Mouse (Mus musculus): Measurements from ENCODE around the gene Pias4.
"Not testable (repeated sequence)": the region's sequence is repeated elsewhere in the genome, so short reads cannot be mapped to it uniquely, and the experiment has no call there.

Gene Pias4

DNA sequence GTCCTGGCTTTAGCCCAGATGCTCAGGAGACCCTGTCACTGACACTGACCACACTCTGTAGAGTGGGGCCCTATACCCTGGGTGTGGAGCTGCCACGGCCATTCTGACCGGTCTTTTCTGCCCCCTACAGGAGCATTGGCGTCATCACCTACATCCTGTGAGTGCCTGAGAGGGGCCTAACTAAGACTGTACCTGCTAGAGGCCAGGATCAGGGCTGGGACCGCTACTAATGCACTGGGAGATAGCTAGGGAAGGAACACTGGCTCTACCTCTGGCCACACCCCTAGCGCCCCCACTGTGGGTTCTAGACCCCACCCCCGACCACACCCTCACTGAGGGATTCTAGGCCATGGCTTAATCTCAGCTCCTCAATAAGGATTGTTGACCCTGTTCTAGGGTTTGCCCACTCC is 23.2 kb upstream of the Pias4 start:
- DNase-seq, result peak in 1 of 2 experiments; percentile 35

GRCm38 (mm10) chr10:81190236-81190911 is 22.7 kb upstream of the Pias4 start:
- peak in 1 of 2 experiments; percentile 64 for DNase-seq

DNA sequence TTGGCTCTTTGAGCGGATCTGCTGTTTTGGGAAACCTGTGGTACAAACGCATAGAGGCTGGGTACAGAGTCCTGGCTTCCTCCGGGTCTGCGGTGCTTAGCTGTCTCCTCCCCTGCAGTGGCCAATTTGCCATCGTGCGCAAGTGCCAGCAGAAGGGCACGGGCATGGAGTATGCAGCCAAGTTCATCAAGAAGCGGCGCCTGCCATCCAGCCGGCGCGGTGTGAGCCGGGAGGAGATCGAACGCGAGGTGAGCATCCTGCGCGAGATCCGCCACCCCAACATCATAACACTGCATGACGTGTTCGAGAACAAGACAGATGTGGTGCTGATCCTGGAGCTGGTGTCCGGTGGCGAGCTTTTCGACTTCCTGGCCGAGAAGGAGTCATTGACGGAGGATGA is 22.1 kb upstream of the Pias4 start:
- DNase-seq, result no peak

- no peak for DNase-seq
Measured at GRCm38 (mm10) chr10:81187161-81187560, 19.4 kb upstream of the Pias4 start.

DNA sequence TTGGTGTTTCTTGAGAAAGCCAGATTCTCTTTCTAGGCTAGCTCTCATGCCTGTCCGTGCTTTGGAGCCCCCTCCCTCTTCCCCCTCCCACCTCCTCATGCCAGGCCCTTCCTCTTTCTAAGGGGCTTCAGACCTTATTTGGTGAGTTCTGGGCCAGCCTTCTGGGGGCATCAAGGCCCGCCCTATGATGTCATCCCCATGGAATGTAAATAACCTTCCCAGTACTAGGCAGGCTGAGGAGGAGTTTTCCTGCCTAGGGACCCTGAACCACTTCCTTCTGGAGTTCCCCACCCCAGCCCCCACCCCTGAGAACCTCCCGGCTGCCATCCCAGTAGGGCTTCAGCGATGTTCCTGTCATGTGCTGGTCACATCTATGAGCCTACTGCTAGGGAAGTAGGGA is 17.0 kb upstream of the Pias4 start:
- no peak for DNase-seq

- DNase-seq, result no peak
Measured at GRCm38 (mm10) chr10:81183805-81184204, 16.1 kb upstream of the Pias4 start, which contains the start of gene 4930442H23Rik. 4930442H23Rik (minus strand) TSS chr10:81183849.

DNA sequence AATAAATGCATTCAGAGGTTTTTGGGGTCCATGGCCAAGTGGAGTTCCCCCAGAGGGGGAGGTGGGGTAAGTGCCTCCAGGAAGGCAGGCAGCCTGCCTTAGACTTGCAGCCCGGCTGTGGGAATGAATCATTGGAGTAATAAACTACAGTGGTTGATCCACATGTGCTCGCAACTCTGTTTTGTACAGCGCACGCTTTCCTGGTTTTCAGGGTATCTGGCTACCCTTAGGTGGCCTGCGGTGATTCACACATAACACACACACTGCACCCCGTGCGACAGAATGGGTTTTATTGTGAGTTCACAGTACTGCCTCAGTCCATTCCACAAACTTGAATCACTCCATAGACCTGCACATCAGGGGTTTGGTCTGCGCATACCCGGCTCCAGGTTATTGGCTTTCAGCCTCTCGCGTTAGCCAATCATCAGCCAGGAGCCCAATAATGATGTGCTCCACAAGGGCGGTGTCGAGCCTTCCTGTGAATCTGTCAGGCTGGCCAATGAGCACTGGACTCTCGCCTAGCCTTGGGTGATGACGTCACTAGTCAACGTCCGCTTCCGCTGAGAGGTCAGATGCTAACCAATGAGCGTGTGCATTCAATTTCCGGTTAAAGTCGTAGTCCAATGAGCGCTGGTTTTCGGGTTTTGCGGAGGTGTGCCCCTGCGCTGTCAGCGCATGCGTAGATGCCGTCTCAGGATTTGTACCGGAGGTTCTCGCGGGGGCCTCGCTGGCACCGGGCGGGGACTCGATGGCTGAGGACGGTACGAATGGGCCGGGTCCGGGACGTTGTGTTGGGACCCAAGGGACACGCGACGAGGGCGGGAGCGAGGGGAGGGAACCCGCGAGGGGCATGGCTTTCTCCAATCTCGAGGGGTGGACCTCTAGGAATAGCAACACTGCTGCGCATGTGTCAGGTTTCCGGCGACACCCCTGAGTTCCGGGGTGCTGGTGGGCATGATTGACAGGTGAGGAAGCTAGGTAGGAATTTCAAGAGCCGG is 14.9 kb upstream of the Pias4 start, which contains the start of gene Dapk3:
Gene Dapk3 (plus strand): TSS at position 670 of the 998 bp plus-strand sequence.
- DNase-seq, result peak; percentile 96 to 99

- DNase-seq, result not testable (repeated sequence)
Measured at GRCm38 (mm10) chr10:81181860-81182259, 14.1 kb upstream of the Pias4 start.

- DNase-seq, result no peak
Measured at GRCm38 (mm10) chr10:81180946-81181345, 13.2 kb upstream of the Pias4 start.

- DNase-seq, result no peak
Measured at GRCm38 (mm10) chr10:81179451-81180342, 12.0 kb upstream of the Pias4 start.

DNA sequence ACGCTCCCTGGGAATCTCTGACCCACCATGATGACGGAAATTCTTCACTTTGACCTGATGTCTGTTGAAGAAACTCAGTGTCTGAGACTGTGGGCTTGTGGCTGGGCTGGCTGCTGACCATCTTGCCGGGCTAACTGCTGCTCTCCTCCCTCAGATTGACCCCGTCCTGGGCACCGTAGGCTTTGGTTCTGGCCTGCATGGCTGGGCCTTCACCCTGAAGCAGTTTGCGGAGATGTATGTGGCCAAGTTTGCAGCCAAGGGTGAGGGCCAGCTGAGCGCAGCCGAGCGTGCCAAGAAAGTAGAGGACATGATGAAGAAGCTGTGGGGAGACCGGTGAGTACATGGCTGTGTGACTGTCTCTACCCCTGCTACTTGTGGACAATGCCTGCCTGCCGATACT is 11.2 kb upstream of the Pias4 start:
- DNase-seq, result no peak

- DNase-seq, result no peak
Measured at GRCm38 (mm10) chr10:81177958-81178712, 10.4 kb upstream of the Pias4 start.

DNA sequence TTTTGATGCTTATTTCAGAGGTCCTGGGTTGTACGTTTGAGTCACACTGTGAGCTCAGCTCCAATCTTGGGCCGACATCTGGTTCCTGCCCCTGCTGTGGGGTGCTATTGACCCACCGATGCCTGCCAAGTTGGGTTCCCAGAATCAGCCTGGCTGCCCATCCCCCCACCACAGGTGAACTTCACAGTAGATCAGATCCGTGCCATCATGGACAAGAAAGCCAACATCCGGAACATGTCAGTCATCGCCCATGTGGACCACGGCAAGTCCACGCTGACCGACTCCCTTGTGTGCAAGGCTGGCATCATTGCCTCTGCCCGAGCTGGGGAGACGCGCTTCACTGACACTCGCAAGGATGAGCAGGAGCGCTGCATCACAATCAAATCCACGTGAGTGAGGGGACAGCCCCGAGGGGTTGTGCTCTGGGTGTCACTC is 9.8 kb upstream of the Pias4 start:
- peak in 1 of 2 experiments; percentile 74 for DNase-seq

DNA sequence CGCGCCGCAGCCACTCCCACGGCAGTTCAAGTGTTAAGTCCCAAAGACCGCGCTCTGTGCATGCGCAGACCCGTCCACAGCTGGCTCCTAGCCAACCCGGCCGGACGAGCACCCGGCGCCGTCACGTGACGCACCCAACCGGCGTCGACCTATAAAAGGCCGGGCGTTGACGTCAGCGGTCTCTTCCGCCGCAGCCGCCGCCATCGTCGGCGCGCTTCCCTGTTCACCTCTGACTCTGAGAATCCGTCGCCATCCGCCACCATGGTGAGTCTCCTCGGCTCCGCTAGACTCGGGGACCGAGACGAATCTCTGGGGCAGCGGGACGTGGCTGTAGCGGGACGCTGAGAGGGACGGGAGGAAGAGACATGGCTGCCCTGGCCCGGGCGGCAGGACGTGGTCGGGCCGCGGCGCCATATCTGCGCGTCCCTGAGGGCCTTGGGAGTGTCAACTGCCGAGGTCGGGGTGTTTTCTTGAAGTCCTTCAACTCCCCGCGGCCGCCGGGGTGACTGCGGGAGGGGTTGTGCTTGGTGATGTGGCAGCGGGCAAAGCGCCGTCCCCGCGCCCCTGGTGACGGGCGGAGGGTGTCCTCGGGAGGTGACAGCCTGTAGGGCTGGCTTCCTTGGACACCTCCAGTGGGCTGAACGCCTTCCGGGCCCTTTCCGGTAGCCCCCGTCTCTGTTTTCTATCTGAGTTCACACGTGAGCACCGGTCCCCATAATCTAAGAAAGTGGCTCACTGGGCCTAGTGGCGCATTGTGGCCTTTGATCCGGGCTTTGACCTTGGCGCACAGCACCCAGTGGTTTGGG is 8.9 kb upstream of the Pias4 start, which contains the start of gene Eef2:
Gene Eef2 (plus strand): TSS at position 166 of the 806 bp plus-strand sequence.
- peak; percentile 99 to 100 for DNase-seq

GRCm38 (mm10) chr10:81175936-81176465 is 8.3 kb upstream of the Pias4 start:
- no peak for DNase-seq

GRCm38 (mm10) chr10:81175345-81175701 is 7.6 kb upstream of the Pias4 start:
- not testable (repeated sequence) for DNase-seq

DNA sequence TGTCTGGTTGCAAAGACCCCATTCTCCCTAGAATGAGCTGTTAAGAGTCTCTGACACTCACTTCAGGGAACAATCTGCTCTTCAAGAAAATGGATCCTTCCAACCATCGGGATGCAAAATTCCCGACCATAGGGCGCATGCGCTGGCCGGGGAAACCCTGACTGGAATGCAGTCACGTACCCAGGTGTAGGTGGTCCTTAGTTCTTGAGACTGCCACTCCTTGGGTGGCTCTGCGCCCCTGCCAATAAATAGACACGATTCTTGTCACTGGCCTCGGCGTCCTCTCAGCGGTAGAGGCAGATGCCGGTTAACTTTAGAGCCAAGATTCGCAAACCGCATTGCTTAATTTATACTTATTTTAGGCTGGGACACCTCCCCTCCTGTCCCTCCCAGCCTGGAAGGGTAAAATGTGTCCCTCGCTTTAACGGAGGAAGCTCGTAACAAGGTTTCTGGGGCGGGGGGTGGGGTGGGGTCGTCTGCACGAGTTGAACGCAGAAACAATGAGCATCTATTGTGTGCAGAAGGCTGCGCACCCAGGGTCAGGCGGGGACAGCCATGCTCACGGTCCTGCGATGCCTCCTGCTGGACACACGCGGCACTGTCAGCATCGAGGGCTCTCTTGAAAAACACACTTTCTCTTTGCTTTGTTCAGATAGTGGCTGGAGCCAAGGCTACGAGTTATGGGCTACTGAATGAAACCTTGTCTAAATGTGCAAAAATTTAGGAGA is 7.1 kb upstream of the Pias4 start:
- peak; percentile 89 to 94 for DNase-seq

DNA sequence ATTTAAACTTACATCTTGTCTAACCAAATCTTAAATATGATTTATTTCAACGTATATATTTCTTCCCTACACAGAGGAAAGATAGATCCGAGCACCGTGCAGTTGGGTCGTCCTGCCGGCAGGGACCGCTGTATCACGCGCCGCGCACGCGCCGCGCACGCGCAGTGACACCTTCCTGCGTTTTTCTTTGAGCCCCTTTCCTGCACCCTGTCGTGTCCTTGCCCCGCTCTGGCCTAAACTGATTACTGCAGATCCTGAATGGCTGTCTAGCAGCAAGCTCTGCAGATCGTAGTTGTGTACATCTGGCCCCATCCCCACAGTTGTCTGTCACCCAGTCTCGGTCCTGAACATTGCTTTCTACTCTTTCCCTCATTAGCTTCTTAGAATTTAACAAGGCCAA is 5.4 kb upstream of the Pias4 start:
- peak; percentile 74 to 88 for DNase-seq

DNA sequence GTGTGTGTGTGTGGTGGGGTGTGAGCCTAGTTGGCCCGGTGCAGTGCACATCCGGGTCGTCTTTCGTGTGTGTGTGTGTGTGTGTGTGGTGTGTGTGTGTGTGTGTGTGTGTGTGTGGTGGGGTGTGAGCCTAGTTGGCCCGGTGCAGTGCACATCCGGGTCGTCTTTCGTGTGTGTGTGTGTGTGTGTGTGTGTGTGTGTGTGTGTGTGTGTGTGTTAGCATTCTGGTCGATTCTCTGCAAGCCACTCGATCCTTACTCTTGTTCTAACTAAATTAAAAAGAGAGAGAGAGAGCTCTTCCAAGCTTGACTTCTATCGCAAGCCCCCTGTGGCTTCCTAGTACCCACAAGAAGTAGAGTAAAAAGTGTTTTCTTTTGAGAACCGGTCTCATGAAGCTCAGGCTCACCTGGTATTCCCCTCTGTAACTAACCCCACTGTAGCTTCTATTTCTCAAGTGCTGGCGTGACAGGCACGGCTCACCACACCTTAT is 1.7 kb upstream of the Pias4 start:
- DNase-seq, result peak in 1 of 2 experiments; percentile 56

Measured in kidney, postnatal 36 days (tissue).